Mouse (Mus musculus): ENCODE data around the gene Adamts17.

Gene Adamts17

DNA sequence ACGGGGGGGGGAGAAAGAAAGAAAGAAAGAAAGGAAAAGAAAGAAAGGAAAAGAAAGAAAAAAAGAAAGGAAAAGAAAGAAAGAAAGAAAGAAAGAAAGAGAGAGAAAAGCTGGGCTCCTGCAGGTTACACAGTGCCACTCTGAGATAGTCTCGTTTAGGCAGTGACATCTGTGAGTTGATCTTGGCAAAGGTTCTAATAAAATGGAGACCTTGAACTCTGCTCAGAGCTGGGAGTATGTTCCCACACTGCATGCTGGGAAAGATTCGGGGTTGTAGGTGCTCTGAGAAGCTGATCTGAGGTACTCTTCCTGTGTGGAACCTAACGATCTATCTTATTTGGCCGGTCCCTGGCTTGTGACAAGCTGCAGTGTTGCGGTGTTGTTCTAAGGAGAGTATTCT, 7.0 kb downstream of the Adamts17 start:
- no peak for DNase-seq (ENCODE audit: low spot score)

DNA sequence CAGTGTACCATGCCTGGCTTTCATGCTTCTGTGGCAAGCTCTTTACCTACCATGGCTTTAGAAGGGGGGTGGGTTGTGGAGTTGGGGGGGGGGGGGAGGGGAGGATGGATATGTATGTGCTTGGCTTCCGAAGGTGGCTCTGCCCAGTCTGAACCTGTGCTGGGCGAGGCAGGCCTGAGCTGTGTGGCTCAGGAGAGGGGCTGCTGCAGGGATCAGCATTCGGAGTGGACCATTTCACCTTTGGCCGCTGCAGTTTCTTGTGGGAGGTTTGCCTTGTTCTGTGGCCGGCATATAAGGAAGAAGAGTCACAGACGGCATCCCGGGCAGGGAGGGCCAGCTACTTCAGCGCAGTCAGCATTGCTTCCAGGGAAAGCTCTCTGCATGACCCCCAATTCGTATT, 7.8 kb downstream of the Adamts17 start:
- no peak for DNase-seq (ENCODE audit: low spot score)

DNA sequence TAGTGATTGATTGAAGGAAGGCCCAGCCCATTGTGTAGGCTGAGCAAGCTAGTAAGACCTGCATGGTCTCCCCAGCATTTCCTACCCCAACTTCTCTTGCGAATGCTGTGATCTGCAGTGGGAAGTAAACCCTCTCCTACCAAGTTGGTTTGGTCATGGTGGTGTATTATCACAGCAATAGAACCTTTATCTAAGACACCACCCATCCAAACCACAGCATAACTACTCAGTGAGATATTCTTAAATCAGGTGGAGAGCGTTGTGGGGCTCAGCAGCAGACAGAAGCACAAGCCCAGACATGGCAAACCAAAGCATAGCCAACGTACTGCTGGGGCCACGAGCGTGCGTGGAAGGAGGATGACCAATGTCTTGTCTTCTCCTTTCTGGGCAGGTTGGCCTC, 9.8 kb downstream of the Adamts17 start:
- no peak for DNase-seq (ENCODE audit: low spot score)

DNA sequence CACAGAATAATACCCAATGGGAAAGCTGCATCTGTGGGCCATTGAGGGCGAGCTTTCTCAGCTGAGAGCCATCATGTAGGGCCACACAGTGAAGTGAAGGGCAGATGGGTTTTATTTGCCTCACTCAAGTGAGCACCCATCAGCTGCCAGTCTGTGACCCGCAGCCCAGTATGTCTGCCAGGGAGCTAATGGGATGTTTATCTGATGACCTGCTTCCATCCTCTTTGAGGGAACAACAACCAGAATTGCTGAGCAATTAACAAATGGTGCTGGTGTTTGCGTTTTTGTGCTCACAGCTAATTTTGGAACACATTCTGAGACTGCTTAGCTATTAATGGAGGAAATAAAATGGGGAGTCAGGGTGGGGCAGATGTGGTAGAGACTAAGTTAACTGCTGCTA, 12.6 kb downstream of the Adamts17 start:
- DNase-seq (ENCODE audit: low spot score), result no peak

DNA sequence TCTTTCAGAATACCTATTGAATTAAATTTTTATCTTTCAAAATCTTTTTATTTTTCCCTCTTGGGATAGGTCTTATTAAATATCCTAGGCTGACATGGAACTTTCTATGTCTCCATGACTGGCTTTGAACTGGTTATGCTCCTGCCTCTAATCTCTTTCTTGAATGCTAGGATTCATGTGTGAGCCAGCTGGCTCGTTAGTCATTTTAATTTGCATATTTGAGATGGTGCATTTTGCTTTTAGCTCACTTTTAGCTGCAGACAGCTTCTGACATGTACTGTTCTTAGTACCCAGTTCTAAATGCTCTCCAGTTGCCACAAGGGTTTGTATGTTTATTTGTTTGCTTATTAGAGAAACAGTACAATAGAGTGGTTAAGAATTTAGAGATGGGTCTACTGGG, 18.1 kb downstream of the Adamts17 start:
- DNase-seq (ENCODE audit: low spot score), result no peak

DNA sequence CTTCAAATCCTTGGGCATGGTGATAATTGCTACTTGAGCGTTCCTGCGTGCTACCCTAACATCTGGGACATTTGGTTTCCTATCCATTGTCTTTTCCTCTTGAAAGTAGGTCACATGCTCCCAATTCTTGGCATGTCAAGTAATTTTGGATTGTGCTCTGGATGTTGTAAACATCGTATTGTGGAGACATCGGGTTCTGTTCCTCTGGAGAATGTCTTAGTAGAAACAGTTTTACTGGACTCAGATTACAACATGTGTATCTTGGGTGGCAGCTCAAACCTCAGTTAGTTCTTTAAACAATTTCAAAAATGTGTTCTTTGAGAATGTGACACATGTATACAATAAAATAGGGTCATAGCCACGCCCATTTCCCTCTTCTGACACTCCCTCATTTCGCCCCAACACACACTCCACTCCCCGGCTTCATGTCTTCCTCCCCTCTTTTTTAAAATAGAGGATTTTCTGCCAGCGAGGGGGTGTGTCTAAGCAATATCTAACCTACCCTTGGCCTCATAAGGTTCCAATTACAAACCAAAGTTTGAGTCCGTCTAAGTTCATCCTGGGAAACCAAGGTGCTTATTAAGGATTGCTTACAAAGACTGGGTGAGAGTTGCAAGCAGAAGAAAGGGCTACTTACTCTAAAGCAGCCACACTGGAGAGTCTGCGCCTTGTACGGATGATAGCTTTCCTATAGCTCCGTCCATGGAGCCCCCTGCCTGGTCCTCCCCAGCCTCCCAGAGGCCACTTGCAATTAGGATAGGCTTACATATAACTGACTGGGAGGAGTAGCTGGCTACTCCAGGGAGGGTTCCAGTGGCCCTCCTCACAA, 18.9 kb downstream of the Adamts17 start:
- DNase-seq (ENCODE audit: low spot score), result no peak

DNA sequence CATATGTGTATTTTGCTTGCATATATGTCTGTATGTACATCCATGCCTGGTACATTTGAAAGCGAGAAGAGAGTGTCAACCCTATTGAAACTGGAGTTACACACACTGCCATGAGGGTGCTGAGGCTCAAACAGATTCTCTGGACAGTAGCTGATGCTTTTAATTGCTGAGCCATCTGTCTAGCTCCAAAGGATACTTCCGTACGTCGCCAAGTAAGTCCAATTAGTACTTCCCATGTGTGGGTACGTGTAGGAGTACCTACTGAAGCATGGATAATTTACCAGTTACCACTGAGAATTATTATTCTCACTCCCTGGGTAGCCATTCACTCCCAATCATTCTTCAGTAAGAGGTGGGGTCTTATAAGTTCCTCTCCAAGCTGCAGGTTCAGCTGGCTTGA, 19.7 kb downstream of the Adamts17 start:
- DNase-seq (ENCODE audit: low spot score), result no peak

DNA sequence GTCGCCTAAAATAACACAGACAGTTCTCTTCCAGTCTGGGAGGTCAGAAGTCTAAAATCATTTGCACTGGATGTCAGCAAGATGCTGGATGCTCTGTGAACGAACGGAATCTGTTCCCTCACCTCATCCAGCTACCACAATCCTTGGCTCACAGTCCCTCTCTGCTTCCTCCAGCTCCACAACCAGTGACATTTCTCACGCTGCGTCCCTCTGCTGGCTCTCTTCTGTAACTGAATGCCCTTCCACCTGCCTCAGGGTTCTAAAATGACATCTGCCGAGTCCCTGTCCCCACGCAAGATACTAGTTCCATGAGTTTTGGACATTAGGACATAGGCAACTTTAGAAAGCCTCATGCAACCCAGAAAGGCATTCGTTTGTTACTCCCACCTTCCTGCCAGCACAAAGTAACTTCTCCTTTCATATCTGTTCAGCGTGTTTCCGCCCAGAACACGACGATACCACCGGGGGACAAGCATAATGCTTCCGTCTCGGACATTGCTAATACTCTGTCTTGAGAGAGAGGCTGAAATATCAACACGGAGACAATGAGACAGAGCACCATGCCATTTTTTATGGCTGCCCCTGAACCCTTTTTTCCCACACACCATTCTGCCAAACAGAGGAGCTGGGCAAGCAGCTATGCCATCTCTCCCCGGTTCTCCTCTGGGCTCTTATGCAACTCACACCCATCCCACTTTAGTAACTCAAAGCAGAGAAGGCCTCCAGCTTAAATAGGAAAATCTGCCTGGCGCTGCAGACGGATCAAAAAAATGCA, 27.6 kb downstream of the Adamts17 start:
- peak; percentile 46 for DNase-seq (ENCODE audit: low spot score)

DNA sequence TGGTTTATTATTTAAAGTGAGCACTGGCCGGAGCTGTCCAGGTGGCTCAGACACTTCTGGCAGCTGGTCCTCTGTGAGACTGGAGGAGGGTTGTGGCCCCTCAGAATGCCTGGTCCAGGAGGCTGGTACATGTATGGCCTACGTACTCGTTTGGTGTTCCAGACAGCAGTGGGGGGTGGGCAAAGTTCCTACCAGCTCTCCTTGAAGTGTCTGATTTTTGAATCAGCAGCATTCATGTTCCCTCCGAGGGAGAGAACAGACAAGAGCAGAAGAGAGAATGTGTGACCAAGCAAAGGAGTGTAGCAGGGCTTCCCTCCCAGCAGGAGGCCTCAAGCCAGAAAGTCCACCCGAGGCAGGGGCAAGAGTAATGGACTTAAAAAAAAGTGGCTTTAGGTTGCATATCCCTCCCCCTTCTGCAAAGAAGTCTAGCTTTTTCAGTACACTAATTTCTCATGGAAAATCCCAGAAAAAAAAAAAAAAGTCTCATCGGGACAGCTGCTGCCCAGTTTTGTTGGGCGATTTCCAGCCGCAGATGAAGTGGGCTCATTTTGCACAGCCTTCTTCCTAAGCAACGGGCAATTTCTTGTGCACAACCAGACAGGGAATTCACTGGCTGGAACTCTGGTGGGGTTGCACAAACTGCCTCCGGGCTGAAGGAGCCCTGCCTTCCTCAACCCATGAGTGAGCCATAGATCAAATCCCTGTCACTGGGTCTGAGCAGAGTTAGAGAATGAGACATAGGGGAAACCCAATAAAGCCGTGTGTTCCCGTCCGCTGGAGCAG, 28.4 kb downstream of the Adamts17 start:
- DNase-seq (ENCODE audit: low spot score), result peak; percentile 44

DNA sequence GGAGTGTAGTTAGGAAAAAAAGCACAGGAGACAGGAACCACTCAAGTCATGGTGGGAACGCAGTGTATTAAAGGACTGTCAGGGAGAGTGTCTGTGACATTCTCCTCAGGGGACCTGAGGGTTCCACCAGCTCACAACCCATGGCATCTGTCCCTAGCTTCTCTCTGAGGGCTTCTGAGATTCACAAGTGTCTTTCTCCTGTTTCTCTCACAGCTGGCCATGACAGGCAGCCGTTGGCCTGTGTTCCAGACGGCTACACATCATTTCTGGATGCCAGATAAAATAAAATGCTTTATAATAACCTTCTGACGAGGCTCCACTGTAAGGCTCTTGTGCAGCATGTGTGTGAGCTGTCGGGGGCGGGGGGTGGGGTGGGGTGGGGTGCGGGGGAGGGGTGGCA, 32.0 kb downstream of the Adamts17 start:
- DNase-seq (ENCODE audit: low spot score), result no peak

DNA sequence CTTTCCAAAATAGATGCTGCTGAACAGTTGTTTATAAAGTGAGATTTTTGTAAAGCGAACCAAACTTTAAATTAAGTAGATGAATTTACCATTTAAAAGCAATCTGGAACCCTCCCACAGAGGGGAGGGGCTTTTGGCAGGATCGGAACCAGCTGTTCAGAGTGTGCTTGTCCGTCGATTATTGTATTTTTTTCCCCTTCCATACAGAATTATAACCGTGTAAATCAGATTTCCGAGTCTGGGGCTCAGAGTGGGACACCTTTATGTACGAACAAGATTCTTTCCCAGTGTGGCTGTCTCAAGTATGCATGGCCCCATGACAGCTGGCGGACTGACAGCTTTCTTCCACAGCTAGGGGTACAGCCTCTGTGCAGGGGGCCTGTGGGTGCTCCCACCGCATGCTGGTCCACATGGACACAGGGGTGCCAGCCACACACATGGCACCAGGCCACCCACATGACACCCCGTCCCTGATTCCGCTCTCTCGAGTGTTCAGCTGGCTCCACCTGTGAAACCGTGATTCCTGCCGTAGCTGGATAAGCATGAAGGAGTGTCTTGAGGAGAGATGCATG, 32.5 kb downstream of the Adamts17 start:
- no peak for DNase-seq (ENCODE audit: low spot score)

DNA sequence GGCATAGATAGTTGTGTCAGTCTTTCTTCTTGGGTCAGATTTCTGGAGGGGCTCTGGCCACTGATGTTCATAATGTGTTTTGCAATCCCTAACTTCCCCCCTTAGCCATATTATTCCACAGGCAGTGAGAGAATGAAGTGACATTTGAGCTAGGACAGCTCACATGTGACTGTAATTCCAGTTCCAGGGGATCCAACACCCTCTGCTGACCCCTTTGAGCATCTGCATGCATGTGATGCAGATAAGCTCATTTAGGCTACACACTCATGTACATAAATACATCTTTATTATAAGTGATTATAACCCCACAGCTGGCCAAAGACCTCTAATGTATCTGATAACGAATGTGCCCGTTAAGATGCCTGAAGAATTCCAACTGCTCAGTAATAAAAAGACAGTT, 33.7 kb downstream of the Adamts17 start:
- no peak for DNase-seq (ENCODE audit: low spot score)

DNA sequence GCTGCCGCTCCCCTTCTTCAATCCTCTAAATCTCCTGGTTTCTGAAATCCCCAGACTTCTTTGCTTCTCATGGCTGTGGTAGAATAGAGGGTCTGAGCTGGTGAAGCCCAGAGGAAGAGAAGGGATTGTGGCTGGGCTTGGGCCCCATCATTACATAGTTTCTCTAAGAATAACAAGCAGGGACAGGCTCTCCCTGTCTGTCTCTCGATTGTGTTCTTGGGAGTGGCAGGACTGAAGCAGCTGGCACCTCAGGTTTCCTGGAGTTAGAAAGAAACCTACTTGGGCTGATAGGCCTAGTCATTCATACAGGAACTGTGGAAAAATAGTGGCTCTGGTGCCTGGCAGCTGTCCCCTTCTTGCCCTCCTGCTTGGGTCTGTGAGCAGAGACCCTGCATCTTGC, 51.9 kb downstream of the Adamts17 start:
- no peak for DNase-seq (ENCODE audit: low spot score)

DNA sequence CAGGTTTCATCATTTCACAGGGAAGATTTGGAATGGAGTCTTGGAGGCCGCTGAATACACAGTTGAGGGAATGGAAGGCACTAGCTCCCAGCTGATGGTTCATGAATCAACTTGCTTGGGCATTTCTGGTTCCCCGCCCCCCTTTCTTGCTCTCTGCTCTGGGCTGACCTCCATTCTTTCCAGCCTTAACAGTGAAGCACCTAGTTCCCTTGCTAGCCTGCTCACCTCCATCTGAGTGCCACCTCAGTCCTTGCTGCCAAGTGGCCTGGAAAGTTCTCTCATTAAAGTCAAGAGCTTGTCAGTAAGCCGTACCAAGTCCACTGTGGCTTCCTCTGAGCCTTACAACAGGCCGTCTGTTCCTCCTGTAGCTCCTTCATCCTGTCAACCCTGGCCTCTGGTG, 52.6 kb downstream of the Adamts17 start:
- no peak for DNase-seq (ENCODE audit: low spot score)

DNA sequence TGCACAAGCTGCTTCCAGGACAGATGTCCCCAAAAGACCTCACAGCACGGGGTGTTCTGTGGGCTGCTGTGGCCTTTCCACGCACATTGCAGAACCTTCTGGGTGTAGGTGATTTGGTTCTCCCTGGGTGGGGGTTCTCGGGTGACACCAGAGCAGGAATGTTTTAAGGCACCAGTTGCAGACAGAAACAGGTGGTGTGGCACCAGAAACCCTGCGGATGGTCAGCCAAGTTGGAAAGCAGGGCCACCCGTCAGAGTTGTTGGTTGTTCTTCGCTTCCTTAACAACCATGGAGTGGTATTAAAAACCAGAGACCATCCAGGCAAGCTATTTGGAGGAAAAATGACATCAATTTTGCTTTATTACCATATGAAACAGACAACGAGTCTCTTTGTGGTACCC, 62.8 kb downstream of the Adamts17 start:
- DNase-seq (ENCODE audit: low spot score), result no peak

DNA sequence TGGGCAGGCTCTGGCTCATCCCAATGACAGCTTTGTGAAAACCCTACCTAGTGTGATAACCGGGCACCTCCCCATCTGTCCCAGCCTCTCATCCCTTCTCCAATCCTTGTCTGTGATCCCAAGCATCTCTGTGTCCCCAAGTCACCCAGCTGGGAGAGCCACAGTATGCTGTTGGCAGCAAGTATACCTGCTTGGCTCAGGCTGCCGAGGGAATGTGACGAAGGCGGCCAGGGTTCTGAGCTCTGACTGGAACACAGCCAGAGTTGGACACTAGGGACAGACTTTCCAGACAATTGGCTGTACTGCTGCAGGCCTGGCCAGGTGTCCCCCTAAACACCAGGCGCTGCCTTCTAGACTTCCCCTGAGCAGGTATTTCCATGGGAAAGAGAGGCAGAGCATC, 63.5 kb downstream of the Adamts17 start:
- no peak for DNase-seq (ENCODE audit: low spot score)

DNA sequence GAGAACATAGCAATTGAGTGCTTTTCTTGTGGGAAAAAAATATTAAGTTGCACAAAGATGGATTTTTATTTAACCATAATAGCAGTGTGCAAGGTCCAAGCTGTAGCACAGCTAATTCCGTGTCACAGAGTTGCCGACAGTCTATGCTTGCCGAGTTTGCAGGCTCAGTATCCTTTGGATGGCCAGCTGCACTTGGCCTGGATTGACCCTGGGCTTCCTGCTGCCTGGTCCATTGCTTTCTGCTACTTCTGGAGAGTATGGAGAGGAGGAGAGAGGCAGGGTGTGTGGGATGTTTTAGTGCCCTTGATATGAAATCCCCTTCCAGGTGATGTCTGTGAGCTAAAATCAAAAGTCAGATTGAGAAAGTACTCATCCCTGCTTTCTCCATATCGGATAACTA, 66.4 kb downstream of the Adamts17 start:
- DNase-seq (ENCODE audit: low spot score), result no peak

DNA sequence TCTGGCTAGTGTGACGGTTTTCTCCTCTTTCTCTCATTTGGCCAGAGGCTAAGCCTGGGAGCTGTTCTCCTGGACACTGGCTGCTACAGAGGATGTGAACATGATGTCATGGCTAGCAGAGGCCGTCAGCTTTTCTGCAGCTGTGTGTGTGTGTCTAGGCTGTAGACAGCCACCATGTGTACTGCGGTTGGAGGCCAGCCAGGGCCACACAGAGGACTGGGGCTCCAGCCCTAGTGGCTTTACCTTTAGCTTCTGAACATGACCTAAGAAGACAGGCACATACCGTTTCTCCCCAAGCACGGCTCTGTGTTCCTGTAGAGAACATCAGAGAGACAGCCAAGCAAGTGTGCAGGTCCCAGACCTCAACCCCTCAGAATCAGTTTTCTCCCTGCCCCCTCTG, 73.3 kb downstream of the Adamts17 start:
- DNase-seq (ENCODE audit: low spot score), result no peak

DNA sequence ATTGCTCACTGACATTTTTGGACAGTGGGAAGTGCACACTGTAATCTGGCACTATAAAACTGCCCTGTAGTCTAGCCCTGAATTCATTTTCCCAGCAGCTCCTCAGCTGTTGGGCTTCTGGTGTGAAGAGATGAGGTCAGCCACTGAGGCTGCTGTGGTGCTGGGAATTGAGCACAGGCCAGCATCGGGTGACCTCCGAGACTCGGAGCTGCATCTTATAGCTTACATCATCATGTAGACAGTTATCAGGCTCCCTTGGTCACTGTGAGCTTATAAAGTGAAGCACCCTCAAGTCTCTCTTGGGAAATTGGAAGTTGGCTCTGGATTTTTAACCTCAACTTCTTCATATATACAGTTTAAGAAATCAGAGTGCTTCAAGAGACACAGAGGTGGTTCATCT, 84.1 kb downstream of the Adamts17 start:
- DNase-seq (ENCODE audit: low spot score), result no peak

DNA sequence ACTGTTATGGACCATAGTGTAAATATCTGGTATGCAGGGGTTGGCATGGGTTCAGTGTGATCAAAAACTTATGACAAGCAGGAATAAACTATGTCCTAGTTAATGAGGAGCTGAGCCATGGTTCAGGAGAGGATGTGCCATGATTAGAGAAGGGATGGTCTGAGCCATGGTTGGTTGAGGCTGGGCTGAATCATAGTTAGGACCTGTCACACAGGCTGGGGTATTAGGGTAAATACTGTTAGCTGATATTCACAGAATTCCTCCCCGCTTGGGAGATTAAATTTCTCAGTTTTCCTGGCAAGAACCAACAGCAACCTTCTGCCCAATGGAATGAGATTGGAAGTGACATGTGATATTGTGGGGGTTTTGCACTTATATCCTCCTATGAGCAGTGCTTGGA, 84.6 kb downstream of the Adamts17 start:
- no peak for DNase-seq (ENCODE audit: low spot score)

DNA sequence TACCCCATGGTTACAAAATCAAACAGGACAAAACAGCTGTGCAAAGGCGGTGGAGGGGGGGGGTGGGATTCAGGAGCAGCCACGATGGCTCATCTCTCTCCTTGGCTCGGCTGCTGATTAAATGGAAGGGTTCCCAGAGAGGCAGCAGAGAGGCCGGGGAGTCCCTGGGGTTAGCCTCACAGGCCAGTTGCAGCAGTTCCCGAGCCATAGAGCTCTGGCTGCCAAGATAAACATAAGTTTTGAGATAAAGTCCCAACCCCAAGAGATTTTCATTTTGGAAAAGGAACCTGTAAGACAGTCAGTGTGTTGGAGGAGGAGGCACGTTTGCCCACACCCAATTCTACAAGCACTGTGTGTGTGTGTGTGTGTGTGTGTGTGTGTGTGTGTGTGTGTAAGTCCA, 89.7 kb downstream of the Adamts17 start:
- no peak for DNase-seq (ENCODE audit: low spot score)

DNA sequence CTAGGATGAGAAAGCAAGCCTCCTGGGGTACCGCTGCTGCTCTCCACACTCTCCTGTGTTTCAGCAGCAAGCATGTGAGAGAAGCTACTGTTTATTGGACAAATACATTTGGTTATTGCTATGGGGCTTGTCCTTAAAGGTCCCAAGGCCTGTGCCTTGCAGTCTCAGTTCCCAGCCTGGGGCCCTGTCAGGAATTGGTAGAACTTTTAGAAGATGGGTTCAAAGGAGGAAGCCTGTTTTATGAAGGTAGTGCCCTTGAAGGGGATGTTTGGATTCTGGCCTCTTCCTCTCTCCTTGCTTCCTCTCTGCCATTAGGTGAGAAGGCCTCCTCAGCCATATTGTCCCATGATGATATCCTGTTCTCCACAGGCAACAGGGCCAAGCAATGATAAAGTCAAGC, 91.8 kb downstream of the Adamts17 start:
- DNase-seq (ENCODE audit: low spot score), result no peak

DNA sequence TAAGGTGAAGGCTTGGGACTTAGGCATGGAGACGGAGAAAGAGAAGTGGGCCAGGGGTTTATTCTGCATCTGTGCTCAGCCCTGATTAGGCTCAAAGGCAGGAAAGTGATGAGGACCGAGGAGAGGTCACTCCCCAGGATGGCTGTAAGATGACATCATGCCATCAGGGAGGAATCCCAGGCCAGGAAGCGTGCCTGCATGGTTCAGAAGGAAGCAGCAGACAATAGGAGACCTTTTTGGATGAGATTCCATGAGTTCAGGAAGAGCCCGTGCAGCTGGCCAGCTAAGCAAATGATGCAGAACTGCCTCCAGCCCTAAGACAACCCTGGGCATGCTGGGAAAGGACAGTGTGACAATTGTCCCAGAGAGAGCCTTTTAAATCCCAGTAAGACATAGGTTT, 93.7 kb downstream of the Adamts17 start:
- no peak for DNase-seq (ENCODE audit: low spot score)
